Mouse (Mus musculus) myocyte (in vitro differentiated cells): ENCODE measurements around the gene Dusp2.

Experiments used
- E2F4 ChIP-seq: IDR thresholded peaks from one replicate; pipeline ENCODE4 v1.6.1; 2011; ENCODE audit warnings: mild to moderate bottlenecking, control low read depth, moderate library complexity; ENCODE audit not compliant: insufficient read depth
- MAX ChIP-seq: IDR thresholded peaks from one replicate; pipeline ENCODE4 v1.6.1; 2011; ENCODE audit warnings: low read depth, mild to moderate bottlenecking, control low read depth
- MYOD1 ChIP-seq, 3 experiments: IDR thresholded peaks; one replicate each; pipeline ENCODE4 v1.6.1; 2011; ENCODE audit warnings: control low read depth in 2 of 3, low read depth in 2 of 3, mild to moderate bottlenecking in 2 of 3, moderate library complexity in 1 of 3; ENCODE audit not compliant: insufficient read length in 2 of 3, control insufficient read depth in 1 of 3
- MYOG ChIP-seq, 3 experiments: IDR thresholded peaks; one replicate each; pipeline ENCODE4 v1.6.1; 2011; ENCODE audit warnings: control low read depth in 2 of 3, low read depth in 2 of 3, mild to moderate bottlenecking in 2 of 3; ENCODE audit not compliant: insufficient read length in 2 of 3, control insufficient read depth in 1 of 3, insufficient read depth in 1 of 3
- POLR2A ChIP-seq: IDR thresholded peaks from one replicate; pipeline ENCODE4 v1.6.1; 2011; ENCODE audit warnings: low read depth, mild to moderate bottlenecking, control low read depth, moderate library complexity; ENCODE audit not compliant: insufficient read length
- POLR2AphosphoS2 ChIP-seq: IDR thresholded peaks from one replicate; pipeline ENCODE4 v1.6.1; 2011; ENCODE audit warnings: low read depth, control low read depth; ENCODE audit not compliant: insufficient read length
- REST ChIP-seq: IDR thresholded peaks from one replicate; pipeline ENCODE4 v1.6.1; 2011; ENCODE audit warnings: mild to moderate bottlenecking, control low read depth, moderate library complexity; ENCODE audit not compliant: insufficient read depth, insufficient read length
- SRF ChIP-seq: IDR thresholded peaks from one replicate; pipeline ENCODE4 v1.6.1; 2011; ENCODE audit warnings: low read depth; ENCODE audit not compliant: control insufficient read depth, insufficient read length
- TCF12 ChIP-seq: IDR thresholded peaks from one replicate; pipeline ENCODE4 v1.6.1; 2011; ENCODE audit warnings: mild to moderate bottlenecking, control low read depth; ENCODE audit not compliant: poor library complexity, insufficient read depth, severe bottlenecking
- USF1 ChIP-seq: IDR thresholded peaks from one replicate; pipeline ENCODE4 v1.6.1; 2011; ENCODE audit warnings: low read depth, mild to moderate bottlenecking, control low read depth, moderate library complexity

DNA sequence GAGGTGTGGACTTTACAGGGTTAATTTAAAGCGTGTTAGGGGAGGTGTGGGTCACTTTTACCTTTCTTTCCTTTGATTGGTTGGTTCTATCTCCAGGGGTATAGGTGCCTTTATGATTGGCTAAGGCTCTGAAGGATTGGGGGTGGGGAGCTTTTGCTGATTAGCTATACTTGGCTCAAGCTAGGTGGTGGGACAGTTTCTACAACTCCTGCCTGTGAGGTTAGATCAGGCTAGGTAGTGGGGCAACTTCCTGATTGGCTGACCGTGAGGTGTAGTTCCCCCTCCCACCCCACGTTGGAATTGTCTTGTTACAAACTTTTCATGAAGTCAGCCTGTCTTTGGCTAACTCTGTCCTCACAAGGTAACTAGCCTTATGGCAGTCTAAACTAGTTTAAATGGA is 28.8 kb upstream of the Dusp2 start:
- TF ChIP-seq POLR2A (no peak), USF1 (no peak), POLR2AphosphoS2 (no peak), TCF12 (no peak), REST (no peak), MAX (no peak), MYOD1 (IDR thresholded peaks at IDR 0.05; ENCODE audit: control insufficient read depth in 1 of 3, insufficient read length in 2 of 3, low read depth in 2 of 3) (no peak), E2F4 (no peak), MYOG (IDR thresholded peaks at IDR 0.05; ENCODE audit: control insufficient read depth in 1 of 3, insufficient read depth in 1 of 3, insufficient read length in 2 of 3, low read depth in 2 of 3) (no peak), SRF (no peak)
